In genomic region chr6:54952542-54952941, GRCm38 (mm10) we compare ENCODE assay signal across 23 mouse cellular contexts. TPM values are rescaled to one million over a fixed set of nuclear protein-coding genes. Genes with fewer than 3 reads are reported as not detected.
DNase-seq lines count a peak whose midpoint lies in the region; ATAC-seq and TF ChIP-seq lines count a peak whose summit lies in the region.
"Had no signal": no experiment of that assay in that cellular context is flagged by ENCODE, and none has a peak within 500 bp of the region (broad histone marks: within the 10 kb centered on the region; RNA-seq: fewer than 3 reads in every experiment).

No protein-coding gene starts in this region.

- peaks cover 16% of the 10 kb centered on the region for H3K36me3 ChIP-seq in ES-Bruce4 (ENCODE audit: control insufficient read depth, insufficient read depth, low read length, poor library complexity, severe bottlenecking)
- no peaks in the 10 kb centered on the region for H3K36me3 ChIP-seq in macrophage (ENCODE audit: inconsistent target)
- H3K36me3 ChIP-seq in hindbrain, embryonic 14.5 days (replicated peaks; ENCODE audit: control insufficient read depth, insufficient read depth), result no peaks in the 10 kb centered on the region
- H3K36me3 ChIP-seq: embryonic facial prominence, embryonic 10.5 days; embryonic facial prominence, embryonic 12.5 days; forebrain, embryonic 15.5 days had no signal

- H3K9me3 ChIP-seq in ES-Bruce4 (replicated peaks; ENCODE audit: control insufficient read depth, insufficient read depth, low read length, poor library complexity, severe bottlenecking), result peaks cover 41% of the 10 kb centered on the region
- H3K9me3 ChIP-seq in hindbrain, embryonic 14.5 days (ENCODE audit: control insufficient read depth, low read length), result no peaks in the 10 kb centered on the region
- H3K9me3 ChIP-seq: embryonic facial prominence, embryonic 10.5 days; embryonic facial prominence, embryonic 12.5 days; forebrain, embryonic 15.5 days had no signal

- 32% methylated on average over 3 of the region's 3 CpGs for WGBS in macrophage (ENCODE audit: missing documents)
- 97% methylated on average over 3 of the region's 3 CpGs for WGBS in hindbrain, embryonic 14.5 days

- TF ChIP-seq POLR2A in ES-Bruce4 (IDR thresholded peaks at IDR 0.05; ENCODE audit: insufficient read depth, low read length), result no peak

- peaks cover 5% of the 10 kb centered on the region for H3K4me1 ChIP-seq in ES-Bruce4 (ENCODE audit: control insufficient read depth, insufficient read depth, low read length)
- H3K4me1 ChIP-seq in hindbrain, embryonic 14.5 days (replicated peaks; ENCODE audit: control insufficient read depth, insufficient read depth, low read length), result no peaks in the 10 kb centered on the region
- H3K4me1 ChIP-seq: embryonic facial prominence, embryonic 10.5 days; embryonic facial prominence, embryonic 12.5 days; forebrain, embryonic 13.5 days; forebrain, embryonic 15.5 days had no signal

- no peak overlapping the region for H3K4me3 ChIP-seq in ES-Bruce4 (ENCODE audit: low read depth, low read length)
- H3K4me3 ChIP-seq in macrophage (ENCODE audit: inconsistent target), result no peak overlapping the region
- H3K4me3 ChIP-seq in hindbrain, embryonic 14.5 days (replicated peaks; ENCODE audit: low read length), result no peak overlapping the region
- H3K4me3 ChIP-seq: embryonic facial prominence, embryonic 10.5 days; embryonic facial prominence, embryonic 12.5 days; forebrain, embryonic 13.5 days; forebrain, embryonic 15.5 days had no signal

- no peak overlapping the region for H3K9ac ChIP-seq in ES-Bruce4 (ENCODE audit: low read depth, poor library complexity, severe bottlenecking)
- no peak overlapping the region for H3K9ac ChIP-seq in hindbrain, embryonic 14.5 days
- H3K9ac ChIP-seq: embryonic facial prominence, embryonic 12.5 days; forebrain, embryonic 13.5 days; forebrain, embryonic 15.5 days had no signal

- peaks cover 47% of the 10 kb centered on the region; the same call in 1 of the 2 replicates for H3K79me2 ChIP-seq in macrophage (ENCODE audit: inconsistent target)

- H3K27ac ChIP-seq in ES-Bruce4 (ENCODE audit: insufficient read depth, low read length) (peak overlapping the region; percentile 96), macrophage (peak overlapping the region; percentile 41; the same call in 1 of the 2 replicates)
- H3K27ac ChIP-seq in hindbrain, embryonic 14.5 days, result no peak overlapping the region
- H3K27ac ChIP-seq: embryonic facial prominence, embryonic 10.5 days; embryonic facial prominence, embryonic 12.5 days; forebrain, embryonic 13.5 days; forebrain, embryonic 15.5 days had no signal

- intact Hi-C loops in left cerebral cortex, postnatal 25 days (cut with DNase I), result no loop called here

- no peaks in the 10 kb centered on the region for H3K27me3 ChIP-seq in ES-Bruce4 (ENCODE audit: control insufficient read depth, insufficient read depth, low read length, poor library complexity, severe bottlenecking)
- H3K27me3 ChIP-seq in hindbrain, embryonic 14.5 days (ENCODE audit: control insufficient read depth, insufficient read depth, low read length), result no peaks in the 10 kb centered on the region
- H3K27me3 ChIP-seq: CH12.LX; embryonic facial prominence, embryonic 12.5 days; forebrain, embryonic 13.5 days; forebrain, embryonic 15.5 days had no signal

- H3K4me2 ChIP-seq in hindbrain, embryonic 14.5 days (replicated peaks), result no peak overlapping the region
- H3K4me2 ChIP-seq: embryonic facial prominence, embryonic 12.5 days; forebrain, embryonic 13.5 days; forebrain, embryonic 15.5 days had no signal

- DNase-seq in heart, adult 11 months, result peak; percentile 85
- DNase-seq in heart, adult 9 months (ENCODE audit: low spot score in 2 of 2), result no peak
- no peak for DNase-seq in left cerebral cortex, postnatal 25 days (ENCODE audit: low spot score in 2 of 2)
- DNase-seq in cerebellum, adult 9-10 months, result no peak
- no peak for DNase-seq in hindbrain, embryonic 14.5 days (ENCODE audit: low spot score)
- DNase-seq: adrenal gland, adult 2 months; adrenal gland, postnatal 10 days; adrenal gland, postnatal 25 days; B cell, adult 2 months; cerebellum, adult 11 months; cerebellum, adult 18-20 months; cerebellum, adult 8-10 months; cerebellum, postnatal 10 days; cerebellum, postnatal 25 days had no signal

- ATAC-seq in monocyte, adult 5-6 weeks (replicated peaks; ENCODE audit: insufficient number of reproducible peaks, low FRiP score, low TSS enrichment, poor library complexity, severe bottlenecking), result peak; percentile 71
- ATAC-seq in hindbrain, embryonic 14.5 days (ENCODE audit: low FRiP score), result no peak
- ATAC-seq: CD4-positive, CD25-positive, alpha-beta regulatory T cell, adult 4 months; forebrain, embryonic 13.5 days; forebrain, embryonic 15.5 days had no signal

- no peak for TF ChIP-seq CTCF in ES-Bruce4 (IDR thresholded peaks at IDR 0.05; ENCODE audit: low read depth, low read length)

- no peak for TF ChIP-seq EP300 in ES-Bruce4 (IDR thresholded peaks at IDR 0.05; ENCODE audit: insufficient read depth, low read depth, low read length)

RNA-seq across cellular contexts. Expression of gene Nod1, which starts 19.9 kb away (rescaled TPM):
- polyA plus RNA-seq in ES-Bruce4 (2011; ENCODE audit: insufficient read depth, insufficient read length, low read depth, missing spikeins), result 9.4 and 10.0 TPM in 2 replicates
- 100 to 1,000 TPM in 18 of 26 experiments, 10 to 100 TPM in 8; 41.2 to 494 (median 195) TPM for total RNA-seq in macrophage (2018; cell fraction: chromatin; rRNA removed)
- 10 to 100 TPM; 15.7 to 74.6 (median 43.9) TPM for total RNA-seq in macrophage (2018; cell fraction: cytosol; rRNA removed)
- total RNA-seq in macrophage (2018; cell fraction: nucleus; rRNA removed), result 100 to 1,000 TPM in 16 of 26 experiments, 10 to 100 TPM in 10; 34.5 to 340 (median 125) TPM
- polyA plus RNA-seq in macrophage (2018), result 9.6 to 26.9 TPM (median 17.4 TPM) in 3 replicates
- total RNA-seq in monocyte, adult 5-6 weeks (2017), result 63.0 to 110 TPM (median 64.7 TPM) in 3 replicates
- 1 to 10 TPM; 3.2 to 3.8 TPM for total RNA-seq in left cerebral cortex, postnatal 25 days (2021)
- polyA plus RNA-seq in hindbrain, embryonic 14.5 days (2014; fragmentation: Nextera tagmentation; extraction: Ambion mirVana), result 2.7 and 3.3 TPM in 2 replicates

RNA-seq across cellular contexts. Expression of gene Ggct, which starts 40.2 kb away (rescaled TPM):
- polyA plus RNA-seq in ES-Bruce4 (2011; ENCODE audit: insufficient read depth, insufficient read length, low read depth, missing spikeins) (44.7 and 50.1 TPM in 2 replicates), macrophage (2018) (6.4 to 8.4 TPM (median 8.1 TPM) in 3 replicates)
- 10 to 100 TPM in 23 of 26 experiments, 1 to 10 TPM in 3; 5.2 to 91.6 (median 26.1) TPM for total RNA-seq in macrophage (2018; cell fraction: chromatin; rRNA removed)
- 10 to 100 TPM in 18 of 26 experiments, 1 to 10 TPM in 8; 2.5 to 32.0 (median 17.7) TPM for total RNA-seq in macrophage (2018; cell fraction: cytosol; rRNA removed)
- 10 to 100 TPM in 23 of 26 experiments, 1 to 10 TPM in 3; 7.3 to 51.8 (median 24.8) TPM for total RNA-seq in macrophage (2018; cell fraction: nucleus; rRNA removed)
- total RNA-seq in monocyte, adult 5-6 weeks (2017), result 65.5 to 105 TPM (median 85.7 TPM) in 3 replicates
- total RNA-seq in left cerebral cortex, postnatal 25 days (2021), result 10 to 100 TPM; 25.9 to 31.7 TPM
- 14.8 and 15.2 TPM in 2 replicates for polyA plus RNA-seq in hindbrain, embryonic 14.5 days (2014; fragmentation: Nextera tagmentation; extraction: Ambion mirVana)
